Mouse (Mus musculus) B cell, adult 62 days (primary cell): ENCODE measurements around the gene Vmn1r205. TPM values are rescaled to one million over a fixed set of nuclear protein-coding genes. Genes with fewer than 3 reads are reported as not detected.

Source experiments
- total RNA-seq: library from RNA; stranded (reverse); gene quantifications from 4 replicates; pipeline ENCODE4 v1.2.4, GENCODE M21; 2023

Vmn1r205 gene
- total RNA-seq = not detected in 4 replicates

DNA sequence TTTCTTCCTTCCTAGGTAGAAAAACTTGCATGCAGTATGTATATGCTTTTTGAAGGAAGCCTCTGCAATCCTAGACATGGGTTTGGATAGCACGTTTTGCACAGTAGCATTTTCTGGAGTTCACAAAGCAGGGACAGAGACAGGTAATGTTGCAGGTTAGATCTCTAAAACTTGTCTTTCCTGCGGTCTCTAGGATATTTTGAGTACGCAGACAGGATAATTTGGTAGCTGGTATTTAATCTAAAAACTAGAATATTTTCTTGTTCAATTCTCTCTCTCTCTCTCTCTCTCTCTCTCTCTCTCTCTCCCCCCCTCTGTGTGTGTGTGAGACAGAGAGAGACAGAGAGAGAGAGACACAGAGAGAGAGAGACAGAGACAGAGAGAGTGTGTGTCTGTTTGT lies at the start of gene Vmn1r205:
Gene Vmn1r205 (minus strand): TSS at position 101 of the 400 bp plus-strand sequence.

DNA sequence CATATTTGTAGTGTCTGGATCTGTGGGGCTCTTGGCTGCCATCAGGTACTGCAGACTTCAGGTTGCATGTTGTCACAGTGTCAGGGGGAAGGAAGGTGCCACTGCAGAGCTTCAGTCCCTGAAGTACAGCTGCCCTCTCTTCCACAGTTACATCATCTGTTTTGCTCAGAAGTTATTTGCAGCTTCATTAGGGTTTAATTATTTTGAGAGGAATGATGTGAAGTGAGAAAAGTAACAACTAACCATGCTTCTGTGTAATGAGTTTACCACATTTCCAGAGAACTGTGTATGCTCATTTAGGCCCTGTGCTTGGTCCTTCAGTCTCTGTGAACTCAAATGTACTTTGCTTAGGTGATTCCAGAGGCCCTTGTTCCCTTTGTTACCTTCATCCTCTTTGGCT lies 31.4 kb upstream of the Vmn1r205 start, which contains the start of gene Vmn1r206:
Gene Vmn1r206 (minus strand): TSS at position 101 of the 400 bp plus-strand sequence.

GRCm38 (mm10) chr13:22552898-22553297 lies 39.9 kb downstream of the Vmn1r205 start, which contains the start of gene Vmn1r204:
TSS of gene Vmn1r204 (plus strand) at chr13:22553198.

Other genes starting within 250 kb of the Vmn1r205 start
- not detected in 4 replicates for gene Vmn1r198, start 242.6 kb downstream of the Vmn1r205 start, total RNA-seq
- not detected in 4 replicates for gene Vmn1r199, start 213.2 kb downstream of the Vmn1r205 start, total RNA-seq
- gene Vmn1r200, start 202.6 kb downstream of the Vmn1r205 start, total RNA-seq = not detected in 4 replicates
- not detected in 4 replicates for gene Vmn1r201, start 121.1 kb downstream of the Vmn1r205 start, total RNA-seq
- gene Vmn1r202, start 87.6 kb downstream of the Vmn1r205 start, total RNA-seq = 0.09 TPM in 1 of 4 replicates, not detected in the others
- gene Vmn1r203, start 74.9 kb downstream of the Vmn1r205 start, total RNA-seq = not detected in 4 replicates
- not detected in 4 replicates for gene Vmn1r204, start 39.8 kb downstream of the Vmn1r205 start, total RNA-seq
- not detected in 4 replicates for gene Vmn1r206, start 31.3 kb upstream of the Vmn1r205 start, total RNA-seq
- gene Vmn1r207-ps, start 136.6 kb upstream of the Vmn1r205 start, total RNA-seq = not detected in 4 replicates
- not detected in 4 replicates for gene Vmn1r208, start 184.4 kb upstream of the Vmn1r205 start, total RNA-seq
- 0.09 TPM in 1 of 4 replicates, not detected in the others for gene Vmn1r209, start 216.7 kb upstream of the Vmn1r205 start, total RNA-seq
- gene Vmn1r210, start 238.3 kb upstream of the Vmn1r205 start, total RNA-seq = not detected in 4 replicates